Mouse (Mus musculus): ENCODE results near the gene Celsr2. TPM values are rescaled to one million over a fixed set of nuclear protein-coding genes. Genes with fewer than 3 reads are reported as not detected.

The Celsr2 gene
- polyA plus RNA-seq, 1 experiment from 2014 or later = 0.18 TPM

GRCm38 (mm10) chr3:108367828-108368227 lies 47.5 kb downstream of the Celsr2 start:
- ATAC-seq = peak; percentile 53
- no peaks in the 10 kb centered on the region for H3K9me3 ChIP-seq (ENCODE audit: low read length)
- H3K27ac ChIP-seq (ENCODE audit: low read depth) = peak overlapping the region; percentile 83

DNA sequence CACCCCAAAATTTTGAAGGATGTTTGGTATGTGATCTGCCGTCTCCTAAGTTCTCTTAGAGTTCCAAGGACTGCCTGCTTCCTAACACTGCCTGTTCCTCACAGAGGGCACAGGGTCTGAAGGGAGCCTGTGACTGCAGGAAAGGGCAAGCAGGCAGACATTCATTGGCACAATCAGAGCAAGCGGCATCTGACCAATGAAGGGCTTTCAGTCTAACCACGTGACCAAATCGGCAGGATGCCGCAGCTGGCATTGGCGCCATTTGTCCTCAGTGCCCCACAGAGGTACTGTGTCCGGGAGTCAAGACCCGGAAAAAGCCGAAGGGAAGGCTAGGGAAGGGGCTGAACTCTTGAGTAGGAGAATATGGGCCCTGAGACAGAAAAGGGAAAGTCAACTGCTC lies 48.2 kb downstream of the Celsr2 start:
- Histone ChIP-seq H3K4me3 (ENCODE audit: low read depth, low read length) (no peak overlapping the region), H3K36me3 (replicated peaks; ENCODE audit: insufficient read depth, low read length) (no peaks in the 10 kb centered on the region), H3K9ac (replicated peaks) (no peak overlapping the region), H3K27ac (ENCODE audit: low read depth) (peak overlapping the region; percentile 83), H3K27me3 (ENCODE audit: insufficient read depth, low read length) (no peaks in the 10 kb centered on the region), H3K4me1 (ENCODE audit: insufficient read depth) (peaks cover 19% of the 10 kb centered on the region), H3K4me2 (ENCODE audit: low read depth, low read length) (no peak overlapping the region), H3K9me3 (ENCODE audit: low read length) (no peaks in the 10 kb centered on the region)
- ATAC-seq (no peak), DNase-seq (no peak)
- TF ChIP-seq EP300 (IDR thresholded peaks at IDR 0.05; ENCODE audit: low read depth) (no peak), CTCF (IDR thresholded peaks at IDR 0.05; ENCODE audit: low read depth) (no peak)
- 49% methylated on average over 9 of the region's 9 CpGs for WGBS (ENCODE audit: insufficient replicate concordance)

More at GRCm38 (mm10) chr3:108367828-108368227, 47.5 kb downstream of the Celsr2 start:
- Histone ChIP-seq H3K4me2 (ENCODE audit: low read depth, low read length) (no peak overlapping the region), H3K4me3 (ENCODE audit: low read depth, low read length) (no peak overlapping the region), H3K36me3 (replicated peaks; ENCODE audit: insufficient read depth, low read length) (no peaks in the 10 kb centered on the region), H3K27me3 (ENCODE audit: insufficient read depth, low read length) (no peaks in the 10 kb centered on the region), H3K4me1 (ENCODE audit: insufficient read depth) (peaks cover 23% of the 10 kb centered on the region), H3K9ac (replicated peaks) (no peak overlapping the region)
- TF ChIP-seq EP300 (IDR thresholded peaks at IDR 0.05; ENCODE audit: low read depth) = no peak; the same call in 1 of the 2 replicates
- no peak for TF ChIP-seq CTCF (IDR thresholded peaks at IDR 0.05; ENCODE audit: low read depth)
- WGBS (ENCODE audit: insufficient replicate concordance) = 59% methylated on average over 3 of the region's 3 CpGs
- no peak for DNase-seq

GRCm38 (mm10) chr3:108364270-108364995 lies 50.9 kb downstream of the Celsr2 start, which contains the start of gene Mybphl:
Gene Mybphl (plus strand): TSS chr3:108364911.
- Histone ChIP-seq H3K4me2 (ENCODE audit: low read depth, low read length) (0 out of 2 replicates have a peak within 1 kb of the TSS, but pooled peaks have one; percentile 6), H3K4me3 (ENCODE audit: low read depth, low read length) (no peak within 1 kb of the TSS), H3K27ac (ENCODE audit: low read depth) (peak within 1 kb of the TSS; percentile 78), H3K9me3 (ENCODE audit: low read length) (no peaks in the 10 kb centered on the region), H3K9ac (replicated peaks) (peak within 1 kb of the TSS; percentile 31), H3K36me3 (replicated peaks; ENCODE audit: insufficient read depth, low read length) (no peaks in the 10 kb centered on the region), H3K4me1 (ENCODE audit: insufficient read depth) (peaks cover 21% of the 10 kb centered on the region), H3K27me3 (ENCODE audit: insufficient read depth, low read length) (no peaks in the 10 kb centered on the region)
- peak; percentile 41 for DNase-seq
- 54% methylated on average over 9 of the region's 9 CpGs for WGBS (ENCODE audit: insufficient replicate concordance)
- ATAC-seq = peak; percentile 83
- no peak for TF ChIP-seq CTCF (IDR thresholded peaks at IDR 0.05; ENCODE audit: low read depth)
- peak; percentile 52; the same call in 1 of the 2 replicates for TF ChIP-seq EP300 (IDR thresholded peaks at IDR 0.05; ENCODE audit: low read depth)

DNA sequence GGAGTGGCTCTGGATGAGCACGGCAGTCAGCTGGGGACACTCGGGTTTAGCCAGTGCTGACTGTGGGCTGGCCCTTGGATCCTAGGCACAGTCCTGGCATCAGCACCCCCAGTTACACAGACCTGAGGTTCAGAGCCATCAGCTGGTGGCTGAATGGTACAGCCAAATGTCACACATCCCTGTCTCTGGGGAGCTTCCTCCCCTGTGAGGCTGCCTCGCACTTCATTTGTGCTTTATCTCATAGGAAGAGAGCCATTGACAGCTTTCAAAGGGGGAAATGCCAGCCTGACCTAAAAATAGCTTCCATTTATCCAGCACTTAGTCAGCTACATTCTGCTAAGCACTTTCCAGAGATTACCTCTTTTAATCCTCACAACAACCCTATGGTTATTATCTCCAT lies 51.7 kb downstream of the Celsr2 start:
- Histone ChIP-seq H3K27ac (ENCODE audit: low read depth) (peak overlapping the region; percentile 78), H3K9ac (replicated peaks) (no peak overlapping the region; the same call in 1 of the 2 replicates), H3K4me1 (ENCODE audit: insufficient read depth) (peaks cover 18% of the 10 kb centered on the region; the same call in 1 of the 2 replicates), H3K36me3 (replicated peaks; ENCODE audit: insufficient read depth, low read length) (no peaks in the 10 kb centered on the region), H3K9me3 (ENCODE audit: low read length) (no peaks in the 10 kb centered on the region), H3K4me3 (ENCODE audit: low read depth, low read length) (no peak overlapping the region), H3K4me2 (ENCODE audit: low read depth, low read length) (no peak overlapping the region), H3K27me3 (ENCODE audit: insufficient read depth, low read length) (no peaks in the 10 kb centered on the region)
- TF ChIP-seq CTCF (IDR thresholded peaks at IDR 0.05; ENCODE audit: low read depth) = no peak
- ATAC-seq (no peak), DNase-seq (no peak)
- WGBS (ENCODE audit: insufficient replicate concordance) = 62% methylated on average over 3 of the region's 3 CpGs

GRCm38 (mm10) chr3:108360894-108361293 lies 54.5 kb downstream of the Celsr2 start:
- no peak for TF ChIP-seq CTCF (IDR thresholded peaks at IDR 0.05; ENCODE audit: low read depth)
- TF ChIP-seq EP300 (IDR thresholded peaks at IDR 0.05; ENCODE audit: low read depth) = no peak
- Histone ChIP-seq H3K4me2 (ENCODE audit: low read depth, low read length) (no peak overlapping the region), H3K9me3 (ENCODE audit: low read length) (no peaks in the 10 kb centered on the region), H3K4me1 (ENCODE audit: insufficient read depth) (peaks cover 12% of the 10 kb centered on the region; the same call in 1 of the 2 replicates), H3K9ac (replicated peaks) (no peak overlapping the region), H3K27me3 (ENCODE audit: insufficient read depth, low read length) (no peaks in the 10 kb centered on the region), H3K4me3 (ENCODE audit: low read depth, low read length) (no peak overlapping the region), H3K36me3 (replicated peaks; ENCODE audit: insufficient read depth, low read length) (peaks cover 9% of the 10 kb centered on the region), H3K27ac (ENCODE audit: low read depth) (no peak overlapping the region)
- ATAC-seq (no peak), DNase-seq (no peak)
- 20% methylated on average over 7 of the region's 7 CpGs for WGBS (ENCODE audit: insufficient replicate concordance)

DNA sequence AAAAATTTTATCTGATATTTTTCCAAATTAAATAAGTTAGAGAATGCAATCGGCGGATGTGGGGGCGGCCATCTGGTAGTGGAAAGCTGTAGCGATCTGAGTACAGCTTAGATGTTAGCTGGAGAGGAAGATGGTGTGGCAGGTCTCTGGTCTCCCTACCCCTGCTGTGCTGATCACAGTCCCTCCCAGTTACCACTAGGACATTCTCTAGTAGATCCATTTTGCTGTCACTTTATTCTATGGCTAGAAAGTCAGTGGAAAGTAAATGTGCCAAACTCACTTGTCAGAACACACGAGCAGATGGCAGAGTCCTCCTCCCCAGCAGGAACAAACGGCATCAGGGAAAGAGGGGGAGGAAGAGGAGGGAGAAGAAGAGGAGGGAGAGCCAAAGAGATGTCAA lies 56.9 kb downstream of the Celsr2 start:
- ATAC-seq (no peak), DNase-seq (no peak)
- no peaks in the 10 kb centered on the region for H3K27me3 ChIP-seq (ENCODE audit: insufficient read depth, low read length)
- H3K36me3 ChIP-seq (replicated peaks; ENCODE audit: insufficient read depth, low read length) = peaks cover 21% of the 10 kb centered on the region
- peak overlapping the region; percentile 73 for H3K27ac ChIP-seq (ENCODE audit: low read depth)
- WGBS (ENCODE audit: insufficient replicate concordance) = 77% methylated on average over 6 of the region's 6 CpGs
- peaks cover 5% of the 10 kb centered on the region; the same call in 1 of the 2 replicates for H3K4me1 ChIP-seq (ENCODE audit: insufficient read depth)
- TF ChIP-seq CTCF (IDR thresholded peaks at IDR 0.05; ENCODE audit: low read depth) (no peak), EP300 (IDR thresholded peaks at IDR 0.05; ENCODE audit: low read depth) (no peak)
- H3K4me3 ChIP-seq (ENCODE audit: low read depth, low read length) = no peak overlapping the region
- H3K9me3 ChIP-seq (ENCODE audit: low read length) = no peaks in the 10 kb centered on the region
- H3K9ac ChIP-seq (replicated peaks) = no peak overlapping the region
- no peak overlapping the region for H3K4me2 ChIP-seq (ENCODE audit: low read depth, low read length)

Data from liver, postnatal 0 days (tissue).